Mouse (Mus musculus) left cerebral cortex, adult 11 months (tissue): ENCODE measurements around the gene Higd1c.
"Not testable (repeated sequence)": the region's sequence is repeated elsewhere in the genome, so short reads cannot be mapped to it uniquely, and the experiment has no call there.

Experiments
- DNase-seq: peaks from one replicate; pipeline ENCODE4 v3.0.0; 2022; ENCODE audit warnings: low spot score

Higd1c gene

DNA sequence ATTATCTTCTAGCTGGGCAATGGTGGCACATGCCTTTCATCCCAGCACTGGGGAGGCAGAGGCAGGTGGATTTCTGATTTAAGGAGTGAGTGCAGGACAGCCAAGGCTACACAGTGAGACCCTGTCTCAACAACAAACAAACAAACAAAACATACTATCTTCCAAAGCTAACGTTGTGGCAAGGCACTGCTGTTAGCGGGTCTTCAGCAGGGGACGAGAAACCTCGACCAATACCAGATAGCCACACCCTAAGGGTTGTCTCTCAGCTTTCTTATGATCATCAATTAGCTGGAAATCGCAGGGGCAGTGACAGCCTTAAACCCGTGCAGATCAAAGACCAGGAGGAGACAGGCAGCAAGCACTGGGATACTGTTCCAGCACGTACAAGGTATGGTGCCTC lies at the start of gene Higd1c:
TSS of gene Higd1c (plus strand) at position 301 of the 400 bp plus-strand sequence.
- no peak for DNase-seq

DNA sequence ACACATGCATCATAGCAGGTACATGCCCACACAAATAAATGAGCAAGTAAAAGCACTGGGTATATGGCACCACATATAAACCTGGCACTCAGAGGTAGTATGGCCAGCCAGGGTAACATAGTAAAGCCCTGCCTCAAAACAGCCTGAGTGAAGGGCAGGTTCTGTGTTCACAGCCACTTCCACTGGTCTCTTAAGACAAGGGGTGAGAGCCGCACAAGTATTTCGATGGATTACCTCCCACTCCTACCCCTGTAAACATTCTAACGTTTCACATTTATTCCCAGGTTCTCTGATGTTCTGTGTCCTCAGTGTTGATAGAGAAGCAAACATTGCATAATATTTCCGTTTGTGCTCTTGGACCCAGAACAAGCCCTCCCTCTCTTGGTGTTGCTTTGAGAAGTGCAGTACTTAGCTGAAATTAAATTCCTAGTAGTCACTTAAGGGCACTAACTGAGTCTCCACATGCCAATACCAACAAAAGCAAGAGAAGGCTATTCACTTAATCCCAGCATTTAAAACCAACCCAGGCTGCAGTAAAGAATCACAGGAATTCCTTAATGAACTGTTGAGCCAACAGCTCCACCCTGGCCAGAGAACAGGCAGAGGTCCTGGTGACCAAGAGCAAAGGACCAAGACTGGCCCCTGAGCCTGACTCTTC lies 46.2 kb upstream of the Higd1c start:
- not testable (repeated sequence) for DNase-seq

DNA sequence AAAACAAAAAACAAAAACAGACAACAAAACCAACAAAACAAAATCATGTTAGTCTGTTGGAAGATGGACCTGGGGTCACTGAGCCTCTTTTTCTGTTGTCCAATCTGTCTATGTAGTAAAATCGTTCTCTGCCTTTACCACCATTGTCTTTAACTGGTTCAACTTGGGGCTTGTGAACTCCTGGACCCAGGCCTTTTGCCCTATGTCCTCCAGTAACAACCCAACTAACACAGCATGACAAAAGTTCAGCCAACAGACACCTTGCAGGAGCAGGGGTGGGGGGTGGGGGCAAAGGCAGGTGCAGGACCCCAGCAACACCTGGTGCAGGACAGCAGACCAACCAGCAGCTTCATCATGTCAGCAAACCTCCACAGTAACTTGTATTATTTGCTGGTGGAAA lies 44.5 kb upstream of the Higd1c start:
- DNase-seq: no peak

DNA sequence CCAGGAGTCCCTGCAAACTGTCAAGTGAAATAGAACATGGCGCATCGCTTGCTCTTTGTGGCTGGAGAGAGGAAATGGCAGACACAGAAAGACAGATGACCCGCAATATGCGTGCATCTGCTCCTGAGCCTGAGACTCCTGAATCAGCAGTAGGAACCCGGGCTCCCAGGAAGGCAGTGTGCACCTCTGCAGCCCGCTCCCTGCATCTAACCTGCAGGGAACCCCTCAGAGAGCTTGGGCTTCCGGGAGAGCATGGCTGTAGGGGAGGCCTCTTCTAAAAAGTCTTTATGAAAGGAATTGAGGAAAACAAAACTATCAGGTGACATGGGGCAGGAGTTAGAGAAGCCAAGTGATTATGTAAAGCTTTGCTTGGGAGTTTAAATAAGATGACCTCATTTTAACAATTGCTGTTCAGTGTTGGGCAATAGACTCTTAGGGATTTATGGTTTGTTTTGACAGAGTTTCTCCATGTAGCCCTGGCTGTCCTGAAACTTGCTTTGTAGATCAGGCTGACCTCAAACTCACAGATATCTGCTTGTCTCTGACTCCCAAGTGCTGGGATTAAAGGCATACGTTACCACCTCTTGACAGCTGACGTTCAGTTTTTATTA lies 43.9 kb upstream of the Higd1c start:
- DNase-seq: no peak

DNA sequence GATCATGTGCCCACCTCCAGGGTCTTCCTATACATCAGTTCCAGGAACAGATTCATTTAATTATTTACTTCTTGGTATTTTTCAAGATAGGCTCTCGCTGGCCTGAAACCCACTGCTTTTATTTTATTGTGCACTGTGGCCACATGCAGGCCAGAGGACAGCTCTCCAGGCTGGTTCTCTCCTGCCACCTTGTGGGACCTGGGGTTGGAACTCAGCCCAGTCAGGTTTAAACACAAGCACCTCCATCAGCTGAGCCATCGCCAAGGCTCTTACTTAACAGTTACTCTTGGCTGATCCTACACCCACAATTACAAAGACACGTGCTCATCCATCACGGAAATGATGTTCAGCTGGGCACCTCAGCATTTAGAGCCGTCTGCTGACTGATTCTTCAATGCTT lies 43.2 kb upstream of the Higd1c start:
- DNase-seq: no peak

DNA sequence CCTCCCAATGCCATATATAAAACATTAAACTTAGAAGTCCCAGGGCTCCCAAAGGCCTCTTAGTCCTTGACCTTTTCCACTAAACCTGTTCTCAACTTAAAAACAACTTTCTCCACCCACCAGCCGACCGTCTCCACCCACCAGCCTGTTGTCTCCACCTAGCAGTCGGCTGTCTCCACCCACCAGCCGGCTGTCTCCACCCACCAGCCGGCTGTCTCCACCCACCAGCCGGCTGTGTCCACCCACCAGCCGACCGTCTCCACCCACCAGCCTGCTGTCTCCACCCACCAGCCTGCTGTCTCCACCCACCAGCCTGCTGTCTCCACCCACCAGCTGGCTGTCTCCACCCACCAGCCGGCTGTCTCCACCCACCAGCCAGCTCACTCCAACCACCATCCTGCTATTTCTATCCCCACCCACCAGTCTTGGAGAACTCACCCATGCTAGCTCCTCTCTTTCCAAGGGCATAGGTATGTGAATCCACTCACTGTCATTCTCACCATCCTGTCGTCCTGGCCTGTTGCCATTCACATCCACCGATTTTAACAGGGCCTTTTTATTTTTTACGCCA lies 40.2 kb upstream of the Higd1c start:
- DNase-seq: no peak

DNA sequence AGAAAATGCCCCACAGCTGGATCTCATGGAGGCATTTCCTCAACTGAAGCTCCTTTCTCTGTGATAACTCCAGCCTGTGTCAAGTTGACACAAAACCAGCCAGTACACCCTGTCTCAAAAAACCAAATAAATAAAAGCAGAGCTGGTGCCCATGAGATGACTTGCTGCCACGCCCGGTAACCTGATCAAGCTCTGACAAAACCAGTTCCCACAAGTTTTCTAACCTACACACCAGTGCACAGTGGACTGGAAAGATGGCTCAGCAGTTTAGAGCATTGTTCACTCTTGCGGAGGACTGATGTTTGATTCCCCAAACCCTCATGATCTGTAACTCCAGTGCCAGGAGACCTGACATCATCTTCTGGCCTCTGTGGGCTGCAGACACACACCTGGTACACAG lies 39.1 kb upstream of the Higd1c start:
- no peak for DNase-seq

DNA sequence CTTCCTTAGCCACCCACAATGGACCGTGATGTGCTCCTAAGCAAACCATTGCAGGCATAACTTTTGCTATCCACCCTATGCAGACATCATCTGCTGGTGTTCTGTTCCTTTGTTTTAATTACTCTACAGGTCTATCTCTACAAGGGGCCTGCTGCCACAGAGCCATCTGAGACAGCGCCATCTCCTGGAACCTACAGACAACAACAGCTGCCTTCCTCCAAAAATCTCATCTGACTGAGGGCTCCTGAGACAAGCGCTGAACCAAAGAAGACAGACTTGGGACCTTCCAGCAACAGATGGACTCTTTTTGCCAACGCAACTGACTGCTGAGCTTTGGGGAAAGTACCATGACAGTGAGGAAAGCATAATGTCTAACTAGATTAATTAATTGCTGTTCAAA lies 36.3 kb upstream of the Higd1c start:
- not testable (repeated sequence) for DNase-seq

DNA sequence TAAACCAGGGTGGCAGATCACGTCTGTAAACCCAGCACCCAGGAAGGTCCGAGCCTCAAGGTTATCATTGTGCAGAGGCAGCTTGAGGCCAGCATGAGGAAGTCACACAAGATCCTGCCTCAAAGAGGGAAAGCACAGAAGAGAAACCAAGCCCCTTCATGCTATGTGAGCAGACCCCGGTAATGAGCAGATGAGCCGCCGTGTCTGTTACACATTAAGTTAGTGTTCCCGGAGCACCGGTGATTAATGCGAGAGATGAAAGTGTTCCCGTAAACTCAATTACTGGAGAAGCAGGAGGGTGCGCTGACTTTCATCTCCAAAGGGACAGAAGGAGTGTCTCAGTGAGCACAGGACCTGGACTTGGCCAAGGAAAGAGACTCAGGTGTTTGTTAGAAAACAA lies 35.0 kb upstream of the Higd1c start:
- DNase-seq: not testable (repeated sequence)

DNA sequence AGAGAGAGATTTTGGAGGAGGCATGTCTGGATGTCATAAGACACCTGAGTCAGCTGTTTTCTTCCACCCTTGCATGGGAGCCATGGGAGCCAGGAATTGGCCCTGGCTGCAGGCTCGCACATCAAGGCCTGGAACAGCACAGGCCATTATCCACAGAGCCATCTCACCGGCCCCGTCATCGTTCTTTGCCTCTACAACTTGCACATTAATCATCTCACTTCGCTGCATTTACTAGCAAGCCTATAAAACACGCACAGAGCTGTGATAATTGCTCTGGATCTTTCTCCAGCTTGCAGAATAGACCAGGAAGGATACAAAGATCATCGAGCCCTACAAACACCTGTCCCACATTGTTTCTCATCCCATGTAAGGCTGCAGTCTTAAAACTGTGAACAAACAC lies 33.6 kb upstream of the Higd1c start:
- DNase-seq: no peak

DNA sequence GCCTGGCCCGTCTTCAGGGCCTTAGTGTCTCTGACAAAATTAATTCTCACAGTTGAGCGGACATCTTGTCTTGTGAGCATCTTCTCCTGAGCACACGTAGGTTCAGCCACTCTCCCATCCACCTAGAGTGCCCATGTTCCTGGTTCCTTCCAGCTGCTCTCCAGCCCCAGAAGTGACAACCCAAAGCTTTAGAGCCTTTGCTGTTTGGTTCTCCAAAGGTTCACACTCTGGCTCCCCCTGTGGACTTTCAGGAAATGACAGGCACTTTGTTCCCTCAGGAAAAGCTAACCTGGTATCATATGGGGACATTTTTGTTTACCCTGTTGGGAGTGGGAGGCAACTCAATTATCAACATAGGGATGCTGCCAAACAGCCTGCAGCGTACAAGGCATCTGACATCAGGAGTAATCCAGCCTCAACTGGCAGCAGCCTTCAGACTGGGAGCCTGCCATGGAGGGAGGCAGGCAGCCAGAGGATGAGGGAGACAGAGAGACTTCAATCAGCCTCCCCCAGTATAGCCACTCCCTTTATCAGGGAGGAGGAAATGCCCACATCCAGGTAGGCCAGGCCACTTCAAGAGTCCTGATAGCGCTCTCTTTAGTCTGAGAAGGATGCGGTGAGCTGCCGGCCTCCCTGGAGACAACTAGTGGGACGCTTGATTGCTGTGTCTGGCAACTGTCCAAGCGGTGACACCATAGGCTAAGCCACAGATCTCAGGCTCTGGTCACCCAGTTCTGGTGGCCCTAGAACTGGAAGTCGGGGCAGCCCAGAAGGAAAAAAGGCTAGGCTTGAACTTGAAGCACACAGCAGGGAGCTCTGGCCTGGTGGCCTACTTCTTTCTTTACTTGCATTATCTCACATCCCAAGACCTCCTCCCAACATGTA lies 32.0 kb upstream of the Higd1c start:
- not testable (repeated sequence) for DNase-seq

DNA sequence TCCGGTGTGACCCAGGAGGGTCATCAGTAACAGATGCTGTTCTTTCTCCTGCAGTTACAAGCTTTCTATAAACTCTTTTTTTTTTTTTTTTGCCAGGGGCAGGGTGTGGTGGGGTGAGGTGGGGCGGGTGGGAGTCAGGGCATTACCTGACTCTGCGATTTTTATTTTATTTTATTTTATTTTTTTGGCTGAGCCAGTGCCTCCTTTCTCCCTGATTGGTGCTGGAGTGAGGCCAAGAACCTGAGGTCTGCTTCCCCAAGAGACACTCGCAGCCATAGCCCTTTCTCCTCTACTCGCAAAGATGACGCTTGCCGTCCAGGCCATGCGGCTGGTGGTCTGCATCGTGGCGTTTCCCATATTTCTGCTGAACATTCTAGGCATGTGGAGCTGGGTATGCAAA lies 29.7 kb upstream of the Higd1c start, which contains the start of gene Mettl7a3:
TSS of gene Mettl7a3 (plus strand) at position 301 of the 400 bp plus-strand sequence.
- DNase-seq: no peak

DNA sequence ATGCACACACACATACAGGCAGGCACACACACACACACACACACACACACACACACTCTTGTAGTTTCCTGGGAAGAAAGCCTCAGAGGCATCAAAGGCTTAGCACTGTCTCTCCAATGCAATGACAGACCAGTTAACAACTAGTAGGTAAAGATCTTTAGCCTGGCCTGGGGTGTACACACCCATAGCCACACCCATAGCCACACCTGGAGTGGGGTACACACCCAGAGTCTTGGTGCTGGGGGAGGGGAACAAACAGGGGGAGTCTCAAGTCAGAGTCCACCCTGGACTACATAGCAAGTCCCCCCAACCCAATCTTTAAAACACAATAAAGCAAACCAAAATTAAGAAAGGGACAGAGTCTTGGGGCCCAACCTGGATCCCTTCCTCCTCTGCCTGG lies 27.0 kb upstream of the Higd1c start:
- not testable (repeated sequence) for DNase-seq

DNA sequence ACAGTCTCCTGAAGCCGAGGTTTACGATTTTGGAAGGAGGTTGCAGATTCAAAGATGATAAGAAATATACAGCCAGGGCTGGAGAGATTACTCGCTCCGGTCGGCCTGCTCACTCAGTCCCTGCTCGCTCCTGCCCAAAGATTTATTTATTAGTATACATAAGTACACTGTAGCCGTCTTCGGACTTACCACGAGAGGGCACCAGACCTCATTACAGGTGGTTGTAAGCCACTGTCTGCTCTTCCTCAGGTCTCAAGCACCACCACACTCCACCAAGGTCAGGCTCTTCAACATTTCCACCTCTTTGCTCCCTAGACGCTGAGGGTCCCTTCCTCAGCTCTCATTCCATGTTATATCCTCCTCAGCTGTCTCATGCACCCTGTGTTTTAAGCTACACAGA lies 26.5 kb upstream of the Higd1c start:
- DNase-seq: not testable (repeated sequence)

DNA sequence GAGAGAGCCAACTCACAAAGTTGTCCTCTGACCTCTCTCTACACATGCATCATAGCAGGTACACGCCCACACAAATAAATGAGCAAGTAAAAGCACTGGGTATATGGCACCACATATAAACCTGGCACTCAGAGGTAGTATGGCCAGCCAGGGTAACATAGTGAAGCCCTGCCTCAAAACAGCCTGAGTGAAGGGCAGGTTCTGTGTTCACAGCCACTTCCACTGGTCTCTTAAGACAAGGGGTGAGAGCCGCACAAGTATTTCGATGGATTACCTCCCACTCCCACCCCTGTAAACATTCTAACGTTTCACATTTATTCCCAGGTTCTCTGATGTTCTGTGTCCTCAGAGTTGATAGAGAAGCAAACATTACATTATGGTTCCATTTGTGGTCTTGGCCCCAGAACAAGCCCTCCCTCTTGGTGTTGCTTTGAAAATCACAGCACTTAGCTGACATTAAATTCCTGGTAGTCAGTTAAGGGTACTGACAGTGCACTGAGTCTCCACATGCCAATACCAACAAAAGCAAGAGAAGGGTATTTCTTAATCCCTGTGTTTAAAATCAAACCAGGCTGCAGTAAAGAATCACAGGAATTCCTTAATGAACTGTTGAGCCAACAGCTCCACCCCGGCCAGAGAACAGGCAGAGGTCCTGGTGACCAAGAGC lies 22.9 kb upstream of the Higd1c start:
- DNase-seq: not testable (repeated sequence)

DNA sequence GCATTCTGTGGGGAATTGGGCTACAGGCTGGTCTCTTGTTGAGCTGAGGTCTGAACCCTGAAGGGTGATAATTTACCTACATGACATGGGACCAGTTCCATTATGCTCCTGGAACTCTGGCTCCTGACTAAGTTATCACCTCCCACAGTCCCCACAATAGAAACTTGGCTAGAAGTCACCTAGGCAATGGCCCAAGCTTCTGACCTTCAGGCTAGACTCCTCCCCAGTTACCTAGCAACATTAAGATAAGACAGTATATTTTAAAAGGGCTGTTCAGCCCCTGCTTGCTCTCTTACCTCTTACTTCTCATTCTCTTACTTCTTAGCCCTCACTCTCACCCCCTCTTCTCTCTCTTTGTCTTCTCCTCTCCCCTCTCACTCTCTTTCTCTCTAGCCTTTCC lies 18.9 kb upstream of the Higd1c start:
- no peak for DNase-seq

DNA sequence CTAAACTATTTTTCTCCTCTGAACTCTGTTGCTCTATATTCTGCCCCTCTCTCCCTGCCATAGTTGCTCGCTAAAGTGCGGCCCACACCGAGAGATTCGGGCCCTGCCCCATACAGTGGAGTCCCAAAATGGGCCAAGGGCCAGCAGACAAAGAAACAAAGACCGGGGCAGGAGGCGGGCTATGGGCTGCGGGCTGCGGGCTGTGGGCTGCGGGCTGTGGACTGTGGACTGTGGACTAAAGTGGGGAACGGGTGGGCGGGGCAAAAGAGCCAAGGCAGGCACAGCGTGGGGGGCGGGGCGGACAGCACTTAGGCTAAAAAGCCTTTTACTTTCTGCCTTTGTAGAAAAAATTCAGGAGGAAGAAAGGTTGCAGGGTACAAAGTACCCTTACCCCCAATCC lies 17.6 kb upstream of the Higd1c start:
- no peak for DNase-seq

DNA sequence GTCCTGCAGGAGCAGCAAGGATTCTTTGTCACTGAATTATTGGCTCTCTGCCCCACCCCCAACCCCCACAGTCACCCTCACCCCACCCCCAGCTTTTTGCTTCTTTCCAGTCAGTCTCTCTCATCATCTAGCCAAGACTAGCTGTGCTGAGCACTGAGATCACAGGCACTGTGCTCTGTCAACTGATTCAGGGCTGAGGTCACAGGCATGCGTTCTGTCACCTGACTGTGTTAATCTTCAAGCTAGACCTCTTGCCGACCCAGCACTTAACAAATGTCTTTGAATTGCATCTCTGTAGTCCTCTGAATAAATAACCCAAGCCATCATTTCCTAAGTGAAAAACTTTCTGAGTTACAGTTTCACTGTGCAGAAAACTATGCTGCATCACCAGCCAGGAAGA lies 14.8 kb upstream of the Higd1c start:
- DNase-seq: no peak

DNA sequence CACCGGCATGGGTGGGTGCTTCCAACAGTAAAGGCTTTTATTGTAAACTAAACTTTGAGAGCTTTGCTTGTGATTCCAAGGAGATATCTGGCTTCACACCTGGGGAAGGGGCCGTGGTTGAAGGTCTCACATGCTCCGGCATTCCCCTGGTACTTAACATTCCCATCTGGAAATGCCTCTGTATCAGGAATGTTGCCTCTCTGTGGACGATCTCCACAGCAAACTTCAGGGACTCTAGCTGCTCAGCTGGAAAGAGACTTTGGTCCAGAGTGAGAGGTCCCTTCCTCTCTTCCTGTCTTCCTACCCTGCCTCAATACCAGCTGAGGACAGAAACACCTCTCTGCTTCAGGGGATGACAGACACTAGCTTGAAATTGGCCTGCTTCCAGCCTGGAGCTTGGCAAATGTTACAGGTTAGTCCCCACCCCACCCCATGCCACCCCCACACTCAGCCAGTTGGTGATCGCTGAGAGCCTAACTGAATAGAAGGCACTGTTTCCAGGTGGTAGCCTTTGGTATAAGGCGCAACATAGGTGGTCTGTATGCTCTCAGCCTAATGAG lies 12.8 kb upstream of the Higd1c start:
- no peak for DNase-seq

DNA sequence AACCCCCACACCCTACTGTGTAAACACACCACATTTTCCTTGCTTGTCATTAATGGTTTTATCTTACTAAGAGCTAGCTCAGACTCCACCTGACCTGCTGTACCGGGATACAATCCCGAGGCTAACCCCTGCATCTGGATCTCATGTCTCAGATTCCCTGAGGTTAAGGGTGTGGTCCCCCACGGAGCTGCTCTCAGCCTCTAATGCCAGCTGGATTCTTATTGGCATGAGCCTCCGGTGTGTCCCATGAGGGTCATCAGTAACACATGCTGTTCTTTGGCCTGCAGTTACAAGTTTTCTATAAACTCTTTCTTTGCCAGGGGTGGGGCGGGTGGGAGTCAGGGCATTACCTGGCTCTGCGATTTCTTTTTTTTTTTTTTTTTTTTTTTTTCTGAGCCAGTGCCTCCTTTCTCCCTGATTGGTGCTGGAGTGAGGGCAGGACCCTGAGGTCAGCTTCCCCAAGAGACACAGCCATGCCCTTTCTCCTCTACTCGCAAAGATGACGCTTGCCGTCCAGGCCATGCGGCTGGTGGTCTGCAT lies 11.6 kb upstream of the Higd1c start, which contains the start of the genes Methig1 and Mettl7a2:
TSS of gene Methig1 (plus strand) at position 439 of the 540 bp plus-strand sequence.
TSS of gene Mettl7a2 (plus strand) at position 490 of the 540 bp plus-strand sequence.
- no peak for DNase-seq

DNA sequence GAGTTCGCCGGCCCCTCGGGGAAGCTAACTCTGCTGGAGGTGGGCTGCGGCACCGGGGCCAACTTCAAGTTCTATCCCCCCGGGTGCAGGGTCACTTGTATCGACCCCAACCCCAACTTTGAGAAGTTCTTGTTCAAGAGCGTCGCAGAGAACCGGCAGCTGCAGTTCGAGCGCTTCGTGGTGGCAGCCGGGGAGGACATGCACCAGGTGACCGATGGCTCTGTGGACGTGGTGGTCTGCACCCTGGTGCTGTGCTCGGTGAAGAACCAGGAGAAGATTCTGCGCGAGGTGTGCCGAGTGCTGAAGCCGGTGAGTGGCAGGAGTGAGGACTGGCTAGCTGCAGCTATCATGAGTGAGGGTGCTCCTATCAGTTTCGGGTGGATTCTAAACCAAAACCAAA lies 10.9 kb upstream of the Higd1c start:
- not testable (repeated sequence) for DNase-seq
